Mouse (Mus musculus): ENCODE measurements around the gene Siglecg.

The Siglecg gene

DNA sequence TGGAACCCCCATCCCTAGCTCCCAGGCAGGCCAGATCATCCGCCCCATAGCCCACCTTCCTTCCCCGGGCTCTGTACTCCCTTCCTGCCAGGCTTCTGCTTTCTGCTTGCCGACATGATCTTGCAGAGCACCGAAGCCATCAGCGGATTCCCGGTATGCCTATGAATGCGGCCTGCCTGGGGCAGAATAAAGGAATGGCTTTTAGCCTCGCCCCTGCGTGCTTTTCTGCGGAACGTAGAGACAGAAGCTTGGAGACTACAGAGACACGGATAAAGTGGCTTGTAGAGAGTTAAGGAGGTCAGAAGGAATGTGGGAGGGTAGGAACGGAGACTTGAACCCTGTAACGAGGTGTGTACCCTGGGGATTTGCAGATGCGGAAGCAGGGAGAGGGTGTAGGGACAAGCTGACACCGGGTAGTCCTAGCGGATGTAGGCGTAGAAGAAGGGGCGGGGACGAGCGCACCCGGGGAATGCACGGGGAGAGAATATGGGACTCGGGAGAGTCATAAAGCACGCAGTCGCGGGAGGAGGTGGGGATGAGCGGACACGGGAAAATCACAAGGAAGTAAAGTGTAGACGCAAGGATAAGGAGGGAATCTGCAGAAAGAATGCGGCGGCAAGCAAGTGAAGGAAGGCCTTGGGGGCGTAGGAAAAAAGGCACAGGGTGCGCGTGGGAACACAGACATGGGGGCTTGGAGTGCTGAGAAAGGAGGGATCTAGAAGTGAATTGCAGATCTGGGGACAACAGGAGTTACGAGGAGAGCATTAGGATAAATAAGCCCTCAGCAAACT, 35.3 kb downstream of the Siglecg start:
- DNase-seq: peak; percentile 63 to 69

DNA sequence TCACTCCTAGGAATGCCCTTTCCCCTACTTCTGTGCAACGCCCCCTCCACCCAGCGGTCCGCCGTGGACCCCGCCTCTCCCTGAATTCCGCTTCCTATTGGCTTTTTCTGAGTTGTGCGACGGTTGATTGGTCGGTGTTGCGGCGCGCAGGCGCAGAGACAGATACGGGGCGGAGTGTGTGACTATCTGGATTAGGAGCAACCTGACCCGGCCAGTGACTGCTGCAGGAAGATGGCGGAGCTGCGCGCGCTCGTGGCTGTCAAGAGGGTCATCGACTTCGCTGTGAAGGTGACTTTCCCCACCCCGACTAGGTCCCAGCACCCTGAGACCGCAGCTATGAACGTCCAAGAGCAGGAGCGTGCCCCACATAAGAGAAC, 35.9 kb downstream of the Siglecg start, which contains the start of the genes Etfb and Gm45233:
Etfb (plus strand) TSS at position 167 of the 377 bp plus-strand sequence.
Gm45233 (plus strand) TSS at position 212 of the 377 bp plus-strand sequence.
- DNase-seq: peak; percentile 92 to 96

- DNase-seq: no peak
These were observed 39.8 kb downstream of the Siglecg start for GRCm38 (mm10) chr7:43447801-43448200.

- no peak for DNase-seq
These were observed 40.2 kb downstream of the Siglecg start for GRCm38 (mm10) chr7:43448246-43448645.

- no peak for DNase-seq
These were observed 41.8 kb downstream of the Siglecg start for GRCm38 (mm10) chr7:43449811-43450210.

DNA sequence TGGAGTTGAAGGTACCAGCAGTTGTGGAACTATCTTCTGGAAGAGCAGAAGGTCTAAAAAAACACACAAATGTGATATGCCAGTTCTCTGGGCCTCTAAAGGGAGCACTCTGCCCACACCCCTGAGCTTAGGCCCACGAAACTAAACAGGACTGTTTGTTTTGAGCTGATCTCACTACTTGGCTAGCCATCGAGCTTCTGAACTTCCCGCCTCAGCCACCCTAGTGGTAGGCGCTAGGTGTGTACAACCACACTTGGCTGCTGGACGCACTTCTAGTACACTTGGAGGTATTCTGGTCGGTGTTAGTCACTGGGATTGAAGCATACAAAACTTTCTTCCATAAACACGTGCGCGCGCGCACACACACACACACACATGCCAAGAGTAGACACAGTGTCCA, 43.7 kb downstream of the Siglecg start:
- DNase-seq: no peak

DNA sequence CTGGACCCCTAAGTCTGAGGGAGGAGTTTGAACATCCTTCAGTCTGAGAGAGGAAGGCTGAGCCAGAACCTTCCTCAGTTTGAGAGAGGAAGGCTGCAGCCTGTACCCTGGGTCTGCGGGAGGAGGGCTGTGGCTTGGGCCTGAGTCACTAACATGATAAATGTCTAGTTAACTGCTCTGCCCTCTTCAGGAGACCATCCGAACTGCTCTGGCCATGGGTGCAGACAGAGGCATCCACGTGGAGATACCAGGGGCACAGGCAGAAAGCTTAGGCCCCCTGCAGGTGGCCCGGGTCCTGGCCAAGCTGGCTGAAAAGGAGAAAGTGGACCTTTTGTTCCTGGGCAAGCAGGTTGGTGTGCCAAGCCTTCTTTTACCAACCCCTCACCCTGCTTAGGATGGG, 44.6 kb downstream of the Siglecg start:
- DNase-seq: peak in 1 of 2 experiments; percentile 26

- DNase-seq: no peak
These were observed 45.8 kb downstream of the Siglecg start for GRCm38 (mm10) chr7:43453599-43454355.

DNA sequence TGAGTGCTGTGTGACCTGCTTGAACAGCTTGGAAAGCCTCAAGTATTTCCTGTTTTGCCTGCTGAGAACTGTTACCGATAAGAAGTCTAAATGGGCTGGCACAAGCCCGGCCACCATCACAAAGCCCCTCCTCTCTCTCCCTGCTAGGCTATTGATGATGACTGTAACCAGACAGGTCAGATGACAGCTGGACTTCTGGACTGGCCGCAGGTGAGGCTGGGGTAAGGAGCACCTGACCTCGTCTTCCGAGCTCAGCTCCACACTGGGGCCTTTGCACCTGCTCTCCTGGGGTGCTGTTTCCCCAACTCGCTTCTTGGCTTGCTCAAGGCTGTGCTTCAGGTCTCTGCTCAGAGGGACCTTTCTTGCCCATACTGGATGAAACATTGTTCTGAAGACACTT, 46.4 kb downstream of the Siglecg start:
- DNase-seq: no peak

GRCm38 (mm10) chr7:43462851-43463250, 54.8 kb downstream of the Siglecg start, which contains the start of gene Vsig10l:
Gene Vsig10l, plus strand, starts transcription at chr7:43463151.
- DNase-seq: no peak

GRCm38 (mm10) chr7:43463976-43464375, 56.0 kb downstream of the Siglecg start:
- DNase-seq: no peak

- peak in 1 of 2 experiments; percentile 39 for DNase-seq
These were observed 56.9 kb downstream of the Siglecg start for GRCm38 (mm10) chr7:43464864-43465343.

- DNase-seq: peak; percentile 84 to 91
These were observed 57.5 kb downstream of the Siglecg start for GRCm38 (mm10) chr7:43465344-43466098.

DNA sequence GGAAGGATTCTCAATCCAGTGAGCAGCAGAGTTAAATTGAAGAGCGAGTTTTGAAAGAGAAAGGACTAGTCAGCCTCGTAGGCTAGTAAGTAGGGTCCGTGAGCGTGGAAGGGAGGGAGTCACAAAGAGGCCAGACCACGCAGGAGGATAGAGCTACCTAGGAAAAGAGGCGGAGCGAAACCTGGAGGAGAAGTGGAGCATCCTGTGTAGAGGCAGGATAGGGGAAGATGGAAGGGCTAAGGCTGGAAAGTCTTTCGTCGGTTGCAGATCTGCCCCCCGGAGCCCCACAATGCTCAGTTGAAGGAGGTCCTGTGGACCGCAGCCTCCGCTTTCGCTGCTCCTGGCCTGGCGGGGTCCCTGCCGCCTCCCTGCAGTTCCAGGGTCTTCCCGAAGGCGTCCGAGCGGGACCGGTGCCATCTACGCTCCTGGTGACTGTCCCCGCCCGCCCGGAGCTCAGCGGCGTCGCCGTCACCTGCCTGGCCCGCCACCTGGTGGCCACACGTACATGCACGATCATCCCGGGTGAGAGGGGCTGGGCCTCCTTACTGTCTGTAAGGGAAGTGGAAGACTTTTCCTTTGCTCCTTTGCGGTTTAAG, 58.2 kb downstream of the Siglecg start:
- peak; percentile 94 to 97 for DNase-seq

All from cerebellum, postnatal 10 days (tissue).